Mouse (Mus musculus) heart, embryonic 14.5 days (tissue): ENCODE measurements around the gene Arhgap35. TPM values are rescaled to one million over a fixed set of nuclear protein-coding genes. Genes with fewer than 3 reads are reported as not detected.

Experiments used
- ATAC-seq: fragments of 200-750 bp; cut with Nextera tagmentation; 2 replicates; pipeline ENCODE4 v1.8.0; 2017; ENCODE audit warnings: low read depth, moderate TSS enrichment; ENCODE audit not compliant: insufficient number of reproducible peaks, insufficient read depth, low FRiP score
- H3K27ac ChIP-seq, 2 experiments: fragments of 200-500 bp in 1 of 2; fragments of 300-500 bp in 1 of 2; sonication (generic) in 1 of 2; replicated peaks in 1 of 2; 2 replicates each; pipeline ENCODE4 v1.5.1; 2012 to 2014; ENCODE audit warnings: low read depth in 2 of 2, low read length in 2 of 2, control low read depth in 1 of 2, mild to moderate bottlenecking in 1 of 2, mixed read lengths in 1 of 2; ENCODE audit not compliant: control insufficient read depth in 1 of 2, insufficient read depth in 1 of 2
- H3K27me3 ChIP-seq: fragments of 300-500 bp; sonication (generic); 2 replicates; pipeline ENCODE4 v1.6.1; 2014; ENCODE audit warnings: mild to moderate bottlenecking, low read length, control low read depth; ENCODE audit not compliant: control insufficient read depth, insufficient read depth
- H3K36me3 ChIP-seq: fragments of 300-500 bp; sonication (generic); 2 replicates; pipeline ENCODE4 v1.6.1; 2014; ENCODE audit warnings: mild to moderate bottlenecking, control low read depth, low read length, mixed read lengths; ENCODE audit not compliant: control insufficient read depth, insufficient read depth
- H3K4me1 ChIP-seq, 2 experiments: fragments of 200-500 bp in 1 of 2; fragments of 300-500 bp in 1 of 2; sonication (generic) in 1 of 2; 2 replicates each; pipeline ENCODE4 v1.6.1; 2012 to 2014; ENCODE audit warnings: low read length in 2 of 2, control low read depth in 1 of 2, mixed read lengths in 1 of 2; ENCODE audit not compliant: control insufficient read depth in 2 of 2, insufficient read depth in 2 of 2
- H3K4me2 ChIP-seq: fragments of 300-500 bp; sonication (generic); 2 replicates; pipeline ENCODE4 v1.6.1; 2014; ENCODE audit warnings: mild to moderate bottlenecking, low read length
- H3K4me3 ChIP-seq, 2 experiments: fragments of 200-500 bp in 1 of 2; fragments of 300-500 bp in 1 of 2; sonication (generic) in 1 of 2; 2 replicates each; pipeline ENCODE4 v1.5.1; 2012 to 2014; ENCODE audit warnings: low read length in 2 of 2, mild to moderate bottlenecking in 2 of 2, control low read depth in 1 of 2, low read depth in 1 of 2, moderate library complexity in 1 of 2; ENCODE audit not compliant: control insufficient read depth in 1 of 2, insufficient read depth in 1 of 2
- H3K9ac ChIP-seq: fragments of 300-500 bp; sonication (generic); 2 replicates; pipeline ENCODE4 v1.6.1; 2014; ENCODE audit warnings: mild to moderate bottlenecking, low read length
- H3K9me3 ChIP-seq: fragments of 300-500 bp; sonication (generic); 2 replicates; pipeline ENCODE4 v1.6.1; 2016; ENCODE audit warnings: low read length, control low read depth; ENCODE audit not compliant: control insufficient read depth
- WGBS: fragments of 180-500 bp; shearing (Covaris S2); extraction: QIAGEN DNeasy Blood & Tissue Kit; methylation state at CpG from one replicate; pipeline ENCODE4 v1.1.7; 2014; 5-methylcytosine and 5-hydroxymethylcytosine counted together
- polyA plus RNA-seq: library from polyadenylated mRNA; unstranded; fragments of >200 nt; fragmentation: Nextera tagmentation; extraction: Ambion mirVana; gene quantifications from 2 replicates; pipeline ENCODE4 v1.2.1, GENCODE M21; 2014

The Arhgap35 gene
- polyA plus RNA-seq, 1 experiment from 2014 or later, result 18.0 TPM

GRCm38 (mm10) chr7:16456289-16456688 is 158.5 kb downstream of the Arhgap35 start:
- Histone ChIP-seq H3K9ac (no peak overlapping the region), H3K27ac (no peak overlapping the region), H3K4me2 (no peak overlapping the region), H3K27me3 (peaks cover 8% of the 10 kb centered on the region), H3K36me3 (peaks cover 9% of the 10 kb centered on the region), H3K4me3 (no peak overlapping the region), H3K9me3 (no peaks in the 10 kb centered on the region), H3K4me1 (peaks cover 6 to 10% of the 10 kb centered on the region in 2 experiments)
- no peak for ATAC-seq
- 86% methylated on average over 5 of the region's 5 CpGs for WGBS

GRCm38 (mm10) chr7:16455016-16455415 is 159.8 kb downstream of the Arhgap35 start:
- no peak for ATAC-seq
- Histone ChIP-seq H3K4me1 (peaks cover 6 to 10% of the 10 kb centered on the region in 2 experiments), H3K9me3 (no peaks in the 10 kb centered on the region), H3K4me3 (no peak overlapping the region), H3K27me3 (no peaks in the 10 kb centered on the region), H3K36me3 (peaks cover 9% of the 10 kb centered on the region), H3K27ac (no peak overlapping the region), H3K9ac (no peak overlapping the region), H3K4me2 (no peak overlapping the region)
- 91% methylated on average over 14 of the region's 14 CpGs for WGBS

- peak overlapping the region; percentile 78 for H3K9ac ChIP-seq
- peaks cover 9% of the 10 kb centered on the region for H3K36me3 ChIP-seq
- H3K4me3 ChIP-seq, result peak overlapping the region; percentile 61 to 83
- under 1% methylated on average over 23 of the region's 23 CpGs for WGBS
- peaks cover 6 to 10% of the 10 kb centered on the region in 2 experiments for H3K4me1 ChIP-seq
- H3K4me2 ChIP-seq, result peak overlapping the region; percentile 90
- peak; percentile 37; the same call in 1 of the 2 replicates for ATAC-seq
- no peaks in the 10 kb centered on the region for H3K27me3 ChIP-seq
- H3K9me3 ChIP-seq, result no peaks in the 10 kb centered on the region
- peak overlapping the region in 1 of 2 experiments; percentile 63; a peak in 2 of 4 replicates for H3K27ac ChIP-seq
Measured at GRCm38 (mm10) chr7:16453118-16453711, 161.6 kb downstream of the Arhgap35 start.

GRCm38 (mm10) chr7:16452587-16453073 is 162.2 kb downstream of the Arhgap35 start, which contains the start of gene Tmem160:
Gene Tmem160 (plus strand): TSS chr7:16452779.
- peak; percentile 97 for ATAC-seq
- no peaks in the 10 kb centered on the region for H3K27me3 ChIP-seq
- H3K4me3 ChIP-seq, result peak within 1 kb of the TSS; percentile 61 to 83
- H3K27ac ChIP-seq, result peak within 1 kb of the TSS in 1 of 2 experiments; percentile 63; a peak in 2 of 4 replicates
- 1% methylated on average over 30 of the region's 30 CpGs for WGBS
- H3K9me3 ChIP-seq, result no peaks in the 10 kb centered on the region
- peak within 1 kb of the TSS; percentile 78 for H3K9ac ChIP-seq
- H3K4me1 ChIP-seq, result peaks cover 6 to 10% of the 10 kb centered on the region in 2 experiments
- peak within 1 kb of the TSS; percentile 90 for H3K4me2 ChIP-seq
- peaks cover 9% of the 10 kb centered on the region for H3K36me3 ChIP-seq

GRCm38 (mm10) chr7:16451656-16452055 is 163.1 kb downstream of the Arhgap35 start:
- H3K27ac ChIP-seq, result no peak overlapping the region

More at GRCm38 (mm10) chr7:16451656-16452055, 163.1 kb downstream of the Arhgap35 start:
- H3K9ac ChIP-seq, result no peak overlapping the region
- peaks cover 6 to 10% of the 10 kb centered on the region in 2 experiments for H3K4me1 ChIP-seq
- H3K4me3 ChIP-seq, result no peak overlapping the region
- WGBS, result 53% methylated on average over 6 of the region's 6 CpGs
- no peak for ATAC-seq
- no peak overlapping the region for H3K4me2 ChIP-seq
- H3K36me3 ChIP-seq, result peaks cover 9% of the 10 kb centered on the region
- no peaks in the 10 kb centered on the region for H3K9me3 ChIP-seq
- H3K27me3 ChIP-seq, result no peaks in the 10 kb centered on the region

Other genes starting within 250 kb of the Arhgap35 start
- 179 and 183 TPM in 2 replicates for gene Sae1, start 227.2 kb downstream of the Arhgap35 start, polyA plus RNA-seq
- gene Zc3h4, start 214.1 kb downstream of the Arhgap35 start, polyA plus RNA-seq, result 8.6 and 10.6 TPM in 2 replicates
- 87.5 and 96.7 TPM in 2 replicates for gene Tmem160, start 162.2 kb downstream of the Arhgap35 start, polyA plus RNA-seq
- gene Npas1, start 137.3 kb downstream of the Arhgap35 start, polyA plus RNA-seq, result 0.20 TPM in 1 of 2 replicates, not detected in the other
- gene Ceacam15, start 60.7 kb upstream of the Arhgap35 start, polyA plus RNA-seq, result 0.47 and 0.66 TPM in 2 replicates
- gene Ceacam9, start 106.9 kb upstream of the Arhgap35 start, polyA plus RNA-seq, result not detected in 2 replicates
- gene Ap2s1, start 123.4 kb upstream of the Arhgap35 start, polyA plus RNA-seq, result 237 and 256 TPM in 2 replicates
- gene Slc1a5, start 166.3 kb upstream of the Arhgap35 start, polyA plus RNA-seq, result 27.7 and 30.3 TPM in 2 replicates
- 90.9 and 91.4 TPM in 2 replicates for gene Strn4, start 200.9 kb upstream of the Arhgap35 start, polyA plus RNA-seq
- gene Fkrp, start 201.7 kb upstream of the Arhgap35 start, polyA plus RNA-seq, result 30.3 and 30.9 TPM in 2 replicates
- 11.2 and 12.5 TPM in 2 replicates for gene Prkd2, start 227.9 kb upstream of the Arhgap35 start, polyA plus RNA-seq